Mouse (Mus musculus): ENCODE results near the gene Tmem106a.

The Tmem106a gene

GRCm38 (mm10) chr11:101640857-101641709 is 59.0 kb downstream of the Tmem106a start:
- DNase-seq (ENCODE audit: low spot score) = peak; percentile 80

All from spleen, adult 12 weeks (tissue).